Mouse (Mus musculus): ENCODE data around the gene Dysf.

The Dysf gene

DNA sequence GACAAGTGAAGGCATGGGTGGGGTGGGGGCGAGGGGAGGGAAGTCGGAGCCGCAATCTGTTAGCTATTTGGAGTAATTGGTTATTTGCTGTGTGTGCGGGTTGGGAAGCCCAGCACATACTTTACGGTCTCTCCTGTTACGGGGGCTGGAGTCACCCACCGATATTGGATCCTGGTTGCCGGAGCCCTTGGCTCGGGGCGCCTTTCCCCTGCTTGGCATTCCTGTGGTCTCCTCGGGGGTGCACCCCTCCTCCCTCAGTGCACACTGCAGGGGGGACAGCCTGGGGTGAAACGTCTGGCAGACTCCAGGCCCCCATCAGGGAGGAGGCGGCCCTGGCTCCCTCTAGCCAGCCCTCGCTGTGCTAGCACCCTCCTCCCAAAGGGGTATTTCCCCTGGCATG is 159.2 kb downstream of the Dysf start:
- no peak for DNase-seq (ENCODE audit: low spot score)

GRCm38 (mm10) chr6:84168571-84168970 is 160.2 kb downstream of the Dysf start:
- DNase-seq (ENCODE audit: low spot score) = no peak

- no peak for DNase-seq (ENCODE audit: low spot score)
These were observed 165.2 kb downstream of the Dysf start for GRCm38 (mm10) chr6:84173626-84174025.

DNA sequence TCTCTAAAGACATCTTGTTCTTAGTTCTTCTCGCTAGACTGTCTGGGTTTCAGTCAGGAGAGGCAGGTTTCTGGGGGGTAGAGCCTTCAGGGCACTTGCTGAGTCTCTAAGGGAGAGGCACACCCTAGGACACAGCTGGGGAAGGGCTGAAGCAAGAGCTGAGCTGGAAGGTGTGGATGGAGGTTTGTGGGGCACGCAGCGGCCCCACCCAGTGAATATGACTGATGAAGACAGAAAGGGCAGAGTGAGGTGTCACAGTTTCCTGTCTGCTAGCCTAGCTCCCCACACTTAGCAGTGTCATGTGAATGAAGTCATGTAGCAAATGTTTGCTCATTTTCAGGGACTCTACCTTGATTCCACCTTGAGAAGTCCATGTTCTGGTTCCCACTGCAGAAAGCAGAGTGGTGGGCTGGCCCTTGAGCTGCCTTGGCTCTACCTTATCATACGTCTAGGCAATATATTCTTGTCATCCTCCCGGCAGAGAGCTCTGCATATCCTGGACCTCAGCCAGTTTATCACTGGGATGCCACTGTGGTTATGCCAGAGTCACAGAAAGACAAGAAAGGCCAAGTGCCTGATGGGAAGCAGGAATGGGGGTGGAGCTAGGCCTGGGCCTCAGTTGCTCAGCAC is 170.5 kb downstream of the Dysf start:
- DNase-seq (ENCODE audit: low spot score) = no peak

GRCm38 (mm10) chr6:84181452-84181851 is 173.1 kb downstream of the Dysf start:
- no peak for DNase-seq (ENCODE audit: low spot score)

DNA sequence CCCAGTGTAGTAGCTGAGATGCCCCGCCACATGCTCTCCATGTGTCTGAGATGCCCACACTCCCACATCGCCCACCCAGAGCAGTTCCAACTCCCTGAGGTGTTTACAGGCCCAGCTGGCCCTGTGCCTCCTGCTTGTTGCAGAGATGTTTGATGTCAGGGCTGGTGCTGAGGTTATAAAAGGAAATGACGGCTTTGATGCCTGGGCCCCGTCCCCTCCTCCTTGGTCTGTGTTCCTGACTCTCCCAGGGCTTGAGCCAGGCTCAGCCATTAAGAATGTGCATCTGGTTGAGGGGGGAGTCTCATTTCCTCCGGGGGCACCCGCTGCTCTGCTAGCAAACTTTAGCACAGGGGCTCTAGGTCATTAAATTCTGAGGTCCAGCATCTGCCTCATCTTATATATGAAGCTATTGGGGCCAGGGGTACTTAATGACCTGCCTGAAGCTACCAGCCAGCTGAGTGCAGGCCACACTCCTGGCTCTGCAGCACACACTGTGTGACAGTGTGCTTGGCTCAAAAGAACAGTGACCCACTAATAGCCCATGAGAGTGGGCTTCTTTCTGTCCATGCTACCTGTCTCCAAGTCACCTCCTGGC is 183.4 kb downstream of the Dysf start:
- DNase-seq (ENCODE audit: low spot score) = no peak

- DNase-seq (ENCODE audit: low spot score) = no peak
These were observed 188.1 kb downstream of the Dysf start for GRCm38 (mm10) chr6:84196511-84196910.

DNA sequence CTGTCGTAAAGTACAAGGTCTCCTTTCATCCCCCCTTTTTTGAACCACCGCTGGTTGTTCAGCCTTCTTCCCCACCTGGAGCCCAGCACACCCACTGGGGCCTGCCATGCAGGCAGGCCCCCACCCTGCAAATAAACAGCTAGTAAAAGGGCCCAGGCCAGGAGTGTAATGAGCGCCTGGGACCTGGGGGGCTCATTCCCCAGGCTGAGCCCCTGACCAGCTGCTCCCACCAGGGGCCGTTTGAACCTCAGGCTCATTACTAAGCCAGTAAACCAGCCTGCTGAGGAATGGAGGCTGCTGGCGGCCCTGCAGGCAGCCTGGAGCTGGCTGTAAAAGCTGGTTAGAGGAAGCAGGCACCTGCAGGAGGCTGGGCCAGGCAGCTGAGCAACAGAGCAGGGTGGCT is 189.4 kb downstream of the Dysf start:
- no peak for DNase-seq (ENCODE audit: low spot score)

GRCm38 (mm10) chr6:84201721-84202490 is 193.5 kb downstream of the Dysf start:
- no peak for DNase-seq (ENCODE audit: low spot score)

- DNase-seq (ENCODE audit: low spot score) = no peak
These were observed 197.2 kb downstream of the Dysf start for GRCm38 (mm10) chr6:84205611-84206010.

DNA sequence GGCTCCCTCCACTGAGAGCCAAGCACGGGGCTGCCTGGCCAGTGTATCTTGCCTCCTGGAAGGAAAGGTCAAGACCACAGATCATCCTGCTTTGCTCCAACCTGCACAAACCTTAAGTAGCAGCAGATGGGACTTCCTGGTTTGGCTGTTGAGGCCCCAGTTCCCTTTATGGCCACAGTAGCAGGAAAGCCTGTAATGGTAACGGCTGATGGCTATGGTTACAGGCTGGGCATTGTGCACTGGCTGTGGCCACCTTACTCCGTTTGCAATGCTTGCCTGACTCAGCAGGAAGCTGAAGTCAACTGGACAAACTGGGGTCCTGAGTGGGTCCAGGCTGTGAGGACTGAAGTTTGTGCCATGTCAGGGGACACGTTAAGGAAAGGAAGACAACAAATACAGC is 200.2 kb downstream of the Dysf start:
- DNase-seq (ENCODE audit: low spot score) = no peak

DNA sequence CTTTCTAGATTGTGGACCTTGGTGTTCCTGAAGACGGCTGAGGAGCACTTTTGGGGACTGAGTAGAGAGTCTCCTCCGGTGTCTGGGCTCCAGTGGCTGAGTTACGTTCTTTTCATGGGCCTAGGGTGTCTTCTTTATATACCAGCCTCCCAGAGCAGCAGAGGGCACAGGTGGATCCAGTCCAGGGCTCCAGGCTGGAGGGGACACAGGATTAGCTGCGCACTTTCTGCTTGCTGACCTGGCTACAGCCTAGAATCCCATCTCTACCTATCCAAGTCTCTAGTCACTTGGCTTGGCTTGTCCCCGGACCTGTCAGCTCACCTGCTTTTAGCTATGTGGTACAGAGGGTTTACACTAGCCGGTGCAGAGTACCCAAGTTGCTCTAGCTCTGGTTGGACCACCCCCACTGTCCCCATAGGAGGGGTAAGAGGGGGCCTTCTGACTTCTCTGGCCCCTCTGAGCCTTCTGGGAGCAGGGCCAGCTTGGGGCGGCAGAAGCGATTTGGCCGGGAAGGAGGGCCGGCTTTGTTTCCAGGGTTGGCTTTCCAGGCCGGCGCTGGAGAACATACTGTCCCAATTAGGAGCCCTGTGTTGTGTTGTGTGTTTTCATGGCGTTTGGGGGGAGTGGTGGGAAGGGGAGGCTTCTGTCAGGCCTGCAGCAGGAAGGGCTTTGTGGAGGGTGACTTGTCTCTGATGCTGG is 201.5 kb downstream of the Dysf start:
- no peak for DNase-seq (ENCODE audit: low spot score)

- DNase-seq (ENCODE audit: low spot score) = no peak
These were observed 203.1 kb downstream of the Dysf start for GRCm38 (mm10) chr6:84211473-84211872.

GRCm38 (mm10) chr6:84213101-84213500 is 204.7 kb downstream of the Dysf start:
- DNase-seq (ENCODE audit: low spot score) = no peak

DNA sequence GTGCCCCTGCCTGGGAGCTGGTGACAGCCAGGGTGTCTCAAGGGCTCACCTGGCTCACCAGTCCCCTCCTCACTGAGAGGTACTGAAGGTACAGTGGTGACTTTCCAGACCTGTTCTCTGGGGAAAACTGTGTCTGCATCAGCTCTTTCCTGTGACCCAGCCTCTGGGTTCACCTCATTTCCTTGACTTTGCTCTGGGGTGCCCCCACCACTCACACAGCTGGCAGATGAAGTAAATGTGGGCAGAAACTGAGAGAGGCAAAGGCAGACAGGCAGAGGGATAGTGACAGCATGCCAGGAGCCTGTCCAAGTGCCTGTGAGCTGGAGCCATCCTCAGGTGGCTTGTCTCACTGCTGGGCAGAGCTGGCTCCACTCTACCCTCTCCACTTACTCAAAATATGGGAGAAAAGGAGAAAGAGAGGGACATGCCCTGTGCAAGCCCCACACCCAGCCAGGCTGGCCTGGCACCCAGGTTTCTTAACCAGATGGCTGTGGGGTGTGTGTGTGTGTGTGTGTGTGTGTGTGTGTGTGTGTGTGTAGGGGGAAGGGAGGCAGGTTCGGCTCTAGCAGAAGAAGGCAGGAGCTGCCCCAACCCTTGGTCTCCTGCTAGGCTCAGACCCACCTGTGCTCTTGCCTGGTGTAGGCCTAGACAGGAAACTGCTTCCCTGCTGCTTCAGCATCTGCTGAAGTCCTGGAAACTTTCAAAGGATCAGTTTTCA is 209.0 kb downstream of the Dysf start:
- DNase-seq (ENCODE audit: low spot score) = no peak

GRCm38 (mm10) chr6:84219119-84219518 is 210.7 kb downstream of the Dysf start:
- no peak for DNase-seq (ENCODE audit: low spot score)

GRCm38 (mm10) chr6:84224861-84225260 is 216.5 kb downstream of the Dysf start:
- peak; percentile 71 for DNase-seq (ENCODE audit: low spot score)

- peak; percentile 11 for DNase-seq (ENCODE audit: low spot score)
These were observed 217.2 kb downstream of the Dysf start for GRCm38 (mm10) chr6:84225587-84225986.

DNA sequence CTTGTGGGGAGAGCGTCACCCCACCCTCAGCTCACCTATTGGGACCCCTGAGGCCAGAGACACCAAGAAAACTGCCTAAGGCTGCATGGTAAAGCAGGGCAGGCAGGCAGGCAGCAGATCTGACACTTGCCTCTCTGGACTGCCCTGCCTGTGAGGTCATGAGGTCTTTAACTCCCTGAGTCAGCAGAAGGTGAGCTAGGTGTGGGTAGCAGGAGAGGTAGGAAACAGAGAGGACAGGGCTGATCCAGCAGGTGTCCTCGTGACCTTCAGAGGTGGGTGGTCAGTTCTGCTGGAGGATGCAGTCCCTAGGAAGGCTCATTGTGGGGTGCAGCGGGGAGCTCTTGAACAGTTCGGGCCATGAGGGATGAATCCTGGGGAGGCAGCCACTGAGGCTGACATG is 219.8 kb downstream of the Dysf start:
- DNase-seq (ENCODE audit: low spot score) = no peak

GRCm38 (mm10) chr6:84228786-84229185 is 220.4 kb downstream of the Dysf start:
- DNase-seq (ENCODE audit: low spot score) = no peak

GRCm38 (mm10) chr6:84229739-84230138 is 221.3 kb downstream of the Dysf start:
- no peak for DNase-seq (ENCODE audit: low spot score)

GRCm38 (mm10) chr6:84231108-84231507 is 222.7 kb downstream of the Dysf start:
- no peak for DNase-seq (ENCODE audit: low spot score)
